8 mouse cellular contexts compared by ENCODE assay signal in genomic region chr6:125088561-125089321, GRCm38 (mm10). TPM values are rescaled to one million over a fixed set of nuclear protein-coding genes. Genes with fewer than 3 reads are reported as not detected.
A peak's percentile ranks its signal among the peaks of the same experiment; 100 is the strongest.
DNase-seq lines count a peak whose midpoint lies in the region; ATAC-seq and TF ChIP-seq lines count a peak whose summit lies in the region.

No protein-coding gene starts in this region.

- H3K27ac ChIP-seq in forebrain, postnatal 0 days (ENCODE audit: low read depth, low read length), result peak overlapping the region; percentile 94
- H3K27ac ChIP-seq in lung, embryonic 14.5 days (ENCODE audit: low read depth), result peak overlapping the region; percentile 96

- H3K9ac ChIP-seq in forebrain, postnatal 0 days, result peak overlapping the region; percentile 50
- H3K9ac ChIP-seq in lung, embryonic 14.5 days, result peak overlapping the region; percentile 38

- TF ChIP-seq CTCF in forebrain, postnatal 0 days (IDR thresholded peaks at IDR 0.05; ENCODE audit: low read depth), result peak; percentile 32
- TF ChIP-seq CTCF in lung, embryonic 14.5 days (IDR thresholded peaks at IDR 0.05; ENCODE audit: low read depth), result peak; percentile 42

- DNase-seq in NIH3T3 (ENCODE audit: low read depth), result peak; percentile 57
- DNase-seq in cerebellum, adult 9-10 months, result peak; percentile 88
- peak; percentile 88 for DNase-seq in forebrain, postnatal 0 days
- peak; percentile 74 to 78 for DNase-seq in heart, postnatal 36 days
- peak; percentile 88 for DNase-seq in layer of hippocampus, adult 9-11 months
- DNase-seq in lung, embryonic 14.5 days, result peak; percentile 91
- DNase-seq in ovary, adult 18-20 months (ENCODE audit: low spot score), result peak; percentile 84
- peak; percentile 79 for DNase-seq in urinary bladder, postnatal 14 days (ENCODE audit: low spot score)

- no peak overlapping the region for H3K4me3 ChIP-seq in forebrain, postnatal 0 days (ENCODE audit: low read depth, low read length)
- no peak overlapping the region for H3K4me3 ChIP-seq in lung, embryonic 14.5 days (ENCODE audit: low read depth, low read length)

- H3K9me3 ChIP-seq in forebrain, postnatal 0 days (ENCODE audit: low read length), result no peaks in the 10 kb centered on the region
- H3K9me3 ChIP-seq in lung, embryonic 14.5 days (ENCODE audit: low read depth, low read length), result no peaks in the 10 kb centered on the region

- intact Hi-C loops in heart, postnatal 36 days (cut with DNase I), result no loop called here

- H3K36me3 ChIP-seq in forebrain, postnatal 0 days (ENCODE audit: insufficient read depth), result no peaks in the 10 kb centered on the region
- no peaks in the 10 kb centered on the region for H3K36me3 ChIP-seq in lung, embryonic 14.5 days (ENCODE audit: insufficient read depth)

- peak; percentile 83 for ATAC-seq in forebrain, postnatal 0 days
- peak; percentile 80 for ATAC-seq in lung, embryonic 14.5 days (ENCODE audit: insufficient read depth)

- H3K4me1 ChIP-seq in forebrain, postnatal 0 days (ENCODE audit: insufficient read depth), result peaks cover 21% of the 10 kb centered on the region
- H3K4me1 ChIP-seq in lung, embryonic 14.5 days (ENCODE audit: insufficient read depth), result peaks cover 17% of the 10 kb centered on the region

- peak overlapping the region; percentile 53 for H3K4me2 ChIP-seq in forebrain, postnatal 0 days (ENCODE audit: low read depth)
- H3K4me2 ChIP-seq in lung, embryonic 14.5 days, result peak overlapping the region; percentile 58

- H3K27me3 ChIP-seq in forebrain, postnatal 0 days (ENCODE audit: insufficient read depth, low read length), result no peaks in the 10 kb centered on the region
- no peaks in the 10 kb centered on the region for H3K27me3 ChIP-seq in lung, embryonic 14.5 days (ENCODE audit: insufficient read depth, low read length)

- 2% methylated on average over 19 of the region's 20 CpGs for WGBS in forebrain, postnatal 0 days
- WGBS in lung, embryonic 14.5 days, result 3% methylated on average over 19 of the region's 20 CpGs

RNA-seq across cellular contexts. Expression of gene Chd4, which starts 7.0 kb away (rescaled TPM):
- total RNA-seq in forebrain, postnatal 0 days (2014; rRNA removed), result 121 and 141 TPM in 2 replicates
- 53.3 and 72.6 TPM in 2 replicates for polyA plus RNA-seq in forebrain, postnatal 0 days (2015; fragmentation: Nextera tagmentation; extraction: Ambion mirVana)
- 100 to 1,000 TPM; 118 to 127 TPM for total RNA-seq in heart, postnatal 36 days (2021)
- 82.5 and 92.4 TPM in 2 replicates for polyA plus RNA-seq in lung, embryonic 14.5 days (2014; fragmentation: Nextera tagmentation; extraction: Ambion mirVana)

RNA-seq across cellular contexts. Expression of gene Lpar5, which starts 21.0 kb away (rescaled TPM):
- 0.38 and 0.71 TPM in 2 replicates for total RNA-seq in forebrain, postnatal 0 days (2014; rRNA removed)
- 0.59 and 0.61 TPM in 2 replicates for polyA plus RNA-seq in forebrain, postnatal 0 days (2015; fragmentation: Nextera tagmentation; extraction: Ambion mirVana)
- under 1 TPM in 1 of 2 experiments, not detected in 1; 0.24 TPM for total RNA-seq in heart, postnatal 36 days (2021)
- polyA plus RNA-seq in lung, embryonic 14.5 days (2014; fragmentation: Nextera tagmentation; extraction: Ambion mirVana), result 0.31 and 0.49 TPM in 2 replicates

RNA-seq across cellular contexts. Expression of gene Acrbp, which starts 39.3 kb away (rescaled TPM):
- total RNA-seq in forebrain, postnatal 0 days (2014; rRNA removed), result 11.3 and 12.2 TPM in 2 replicates
- polyA plus RNA-seq in forebrain, postnatal 0 days (2015; fragmentation: Nextera tagmentation; extraction: Ambion mirVana), result 11.4 and 13.8 TPM in 2 replicates
- 1 to 10 TPM; 1.7 to 2.1 TPM for total RNA-seq in heart, postnatal 36 days (2021)
- 13.6 TPM in 2 replicates for polyA plus RNA-seq in lung, embryonic 14.5 days (2014; fragmentation: Nextera tagmentation; extraction: Ambion mirVana)

RNA-seq across cellular contexts. Expression of gene Nop2, which starts 43.0 kb away (rescaled TPM):
- 47.2 and 56.0 TPM in 2 replicates for total RNA-seq in forebrain, postnatal 0 days (2014; rRNA removed)
- polyA plus RNA-seq in forebrain, postnatal 0 days (2015; fragmentation: Nextera tagmentation; extraction: Ambion mirVana), result 39.6 and 43.5 TPM in 2 replicates
- total RNA-seq in heart, postnatal 36 days (2021), result 10 to 100 TPM; 20.3 to 21.0 TPM
- 58.5 and 70.6 TPM in 2 replicates for polyA plus RNA-seq in lung, embryonic 14.5 days (2014; fragmentation: Nextera tagmentation; extraction: Ambion mirVana)

RNA-seq across cellular contexts. Expression of gene Ing4, which starts 49.2 kb away (rescaled TPM):
- 83.4 and 103 TPM in 2 replicates for total RNA-seq in forebrain, postnatal 0 days (2014; rRNA removed)
- polyA plus RNA-seq in forebrain, postnatal 0 days (2015; fragmentation: Nextera tagmentation; extraction: Ambion mirVana), result 102 and 111 TPM in 2 replicates
- 10 to 100 TPM; 30.5 to 34.4 TPM for total RNA-seq in heart, postnatal 36 days (2021)
- 97.9 and 101 TPM in 2 replicates for polyA plus RNA-seq in lung, embryonic 14.5 days (2014; fragmentation: Nextera tagmentation; extraction: Ambion mirVana)
